Mouse (Mus musculus): ENCODE measurements around the gene Atp6v1a. TPM values are rescaled to one million over a fixed set of nuclear protein-coding genes. Genes with fewer than 3 reads are reported as not detected.

The Atp6v1a gene
- total RNA-seq (2023), result 84.2 and 98.1 TPM in 2 replicates

DNA sequence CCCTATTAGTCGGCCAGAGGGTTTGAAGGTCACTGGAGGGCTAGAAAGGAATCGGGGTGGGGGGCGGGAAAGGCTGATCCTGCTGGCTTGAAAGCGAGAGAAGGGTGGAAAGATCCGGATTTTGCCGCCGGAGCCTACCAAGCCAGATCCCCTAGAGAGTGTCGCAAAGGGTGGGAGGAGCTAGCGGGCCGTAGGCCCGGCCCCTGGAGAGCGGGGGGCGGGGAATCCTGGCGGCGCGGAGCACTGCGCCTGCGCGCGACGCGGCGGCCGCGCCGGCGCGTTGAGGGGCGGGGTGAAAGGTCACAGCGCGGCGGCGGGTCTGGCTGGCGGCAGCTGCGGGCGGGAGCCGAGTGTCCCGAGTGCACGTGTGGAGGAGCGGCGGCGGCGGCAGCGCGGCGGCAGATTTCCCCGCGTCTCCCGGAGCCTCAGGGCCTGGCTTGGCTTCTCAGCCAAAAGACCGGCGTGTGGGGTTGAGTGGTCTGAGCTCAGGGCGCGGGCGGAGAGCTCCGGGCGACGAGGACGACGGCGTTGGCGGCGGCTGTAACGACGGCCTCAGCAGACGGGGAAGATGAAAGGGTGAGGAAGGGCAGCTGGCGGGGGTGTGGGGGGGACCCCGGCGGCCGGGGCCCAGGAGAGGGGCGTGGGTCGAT lies at the start of gene Atp6v1a, which contains the start of gene Naa50:
Gene Atp6v1a (minus strand): TSS at position 170 of the 650 bp plus-strand sequence.
Gene Naa50 (plus strand): TSS at position 295 of the 650 bp plus-strand sequence.

DNA sequence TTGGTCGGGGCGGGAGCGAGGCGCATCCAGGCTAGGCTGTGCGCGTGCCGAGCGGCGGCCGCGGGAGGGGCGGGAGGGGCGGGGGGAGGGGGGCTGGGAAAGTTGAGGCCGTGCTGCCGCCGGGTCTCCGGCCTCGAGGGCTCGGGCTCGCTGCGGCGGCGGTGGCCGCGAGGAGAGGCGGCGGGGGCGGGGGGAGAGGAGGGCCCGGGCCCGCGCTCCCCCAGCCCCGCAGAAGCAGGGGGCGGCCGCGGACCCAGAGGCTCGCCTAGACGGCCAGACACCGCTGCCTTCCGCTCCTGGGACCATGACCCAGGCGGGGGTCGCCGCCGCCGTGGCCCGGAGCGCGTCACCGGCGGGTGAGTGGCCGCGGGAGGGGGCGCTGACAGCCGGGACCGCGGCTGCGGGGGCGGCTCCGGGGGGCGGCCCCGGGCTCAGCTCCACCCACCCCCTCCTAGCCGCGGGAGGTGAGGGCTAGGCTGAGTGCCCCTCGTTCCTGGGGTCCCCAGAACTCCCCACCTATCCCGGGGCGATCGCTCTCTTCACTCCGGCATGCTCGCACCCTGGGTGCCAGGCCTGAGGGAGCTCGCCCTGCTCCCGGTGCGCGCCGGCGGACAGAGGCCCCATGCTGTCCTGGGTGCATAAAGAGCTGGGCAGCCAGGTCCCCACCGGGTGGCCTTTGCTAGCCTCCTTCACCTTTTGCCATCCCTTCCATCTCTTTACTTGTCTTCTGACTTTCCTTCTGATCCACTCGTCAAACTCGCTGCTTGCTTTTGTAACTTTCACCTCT lies 33.8 kb upstream of the Atp6v1a start, which contains the start of gene Usf3:
Gene Usf3 (plus strand): TSS at position 92 of the 787 bp plus-strand sequence.

DNA sequence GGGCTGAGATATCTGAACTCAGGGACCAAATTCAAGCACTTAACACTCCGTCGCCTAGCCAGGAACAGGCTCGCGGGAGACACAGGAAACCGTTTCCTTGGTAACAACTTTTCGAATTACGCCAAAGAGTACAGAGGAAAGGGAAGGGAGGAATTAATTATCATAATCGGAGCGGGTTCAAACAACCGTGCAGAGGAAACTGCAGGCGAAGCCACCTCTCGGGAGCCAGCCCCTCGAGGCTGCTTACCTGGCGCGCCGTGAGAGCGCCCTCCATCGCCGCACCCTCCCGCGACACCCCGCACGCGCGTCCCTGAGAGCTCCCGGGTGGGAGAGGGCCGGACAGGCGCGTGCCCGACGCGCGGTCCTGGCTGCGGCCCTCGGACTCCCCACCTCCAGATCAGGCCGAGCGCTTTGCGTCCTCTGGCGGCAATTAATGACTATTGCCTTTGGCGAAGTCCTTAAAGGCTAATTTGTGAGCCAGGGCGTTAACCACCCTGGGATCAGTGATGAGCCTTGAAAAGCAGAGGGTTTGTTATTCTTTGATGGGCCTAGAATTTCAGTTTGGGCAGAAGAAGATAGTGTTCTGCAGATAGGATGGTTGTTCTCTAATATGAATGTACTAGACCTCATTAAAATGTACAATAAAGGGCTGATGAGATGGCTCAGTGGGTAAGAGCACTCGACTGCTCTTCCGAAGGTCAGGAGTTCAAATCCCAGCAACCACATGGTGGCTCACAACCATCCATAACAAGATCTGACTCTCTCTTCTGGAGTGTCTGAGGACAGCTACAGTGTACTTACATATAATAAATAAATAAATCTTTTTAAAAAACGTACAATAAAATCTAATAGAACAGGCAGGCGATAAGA lies 76.2 kb downstream of the Atp6v1a start, which contains the start of gene Gramd1c:
Gene Gramd1c (minus strand): TSS at position 321 of the 870 bp plus-strand sequence.

Other genes with a start within 250 kb of the Atp6v1a start
- 0.95 and 1.1 TPM in 2 replicates for gene Ccdc191, start 249.9 kb downstream of the Atp6v1a start, total RNA-seq (2023)
- gene Qtrt2, start 212.9 kb downstream of the Atp6v1a start, total RNA-seq (2023), result 7.1 and 7.8 TPM in 2 replicates
- 0.38 and 0.98 TPM in 2 replicates for gene Zdhhc23, start 159.9 kb downstream of the Atp6v1a start, total RNA-seq (2023)
- 1.5 and 2.4 TPM in 2 replicates for gene Gramd1c, start 76.4 kb downstream of the Atp6v1a start, total RNA-seq (2023)
- gene Naa50, start 125 bp upstream of the Atp6v1a start, total RNA-seq (2023), result 25.7 and 28.8 TPM in 2 replicates
- 19.2 and 23.1 TPM in 2 replicates for gene Usf3, start 33.5 kb upstream of the Atp6v1a start, total RNA-seq (2023)
- not detected in 2 replicates for gene Sidt1, start 193.5 kb upstream of the Atp6v1a start, total RNA-seq (2023)
- gene Spice1, start 207.4 kb upstream of the Atp6v1a start, total RNA-seq (2023), result 6.1 and 8.1 TPM in 2 replicates